Mouse (Mus musculus): ENCODE results near the gene Zfyve27. TPM values are rescaled to one million over a fixed set of nuclear protein-coding genes. Genes with fewer than 3 reads are reported as not detected.

Gene Zfyve27
- total RNA-seq, 2 experiments from 2014 or later: 13.0 to 14.4 TPM

- peak overlapping the region; percentile 95 for H3K27ac ChIP-seq
- no peak for DNase-seq
- TF ChIP-seq CTCF (IDR thresholded peaks at IDR 0.05): no peak
- intact Hi-C loops (cut with DNase I): no loop called here
- no peak overlapping the region for H3K4me3 ChIP-seq
Measured at GRCm38 (mm10) chr19:42145210-42145609, 18.5 kb upstream of the Zfyve27 start.

- Histone ChIP-seq H3K4me3 (no peak overlapping the region), H3K27ac (peak overlapping the region; percentile 95)
- TF ChIP-seq CTCF (IDR thresholded peaks at IDR 0.05): no peak
- no peak for DNase-seq
- intact Hi-C loops (cut with DNase I): no loop called here
Measured at GRCm38 (mm10) chr19:42145731-42146130, 18.0 kb upstream of the Zfyve27 start.

GRCm38 (mm10) chr19:42146276-42147010 lies 17.3 kb upstream of the Zfyve27 start:
- intact Hi-C loops (cut with DNase I): no loop called here
- TF ChIP-seq CTCF (IDR thresholded peaks at IDR 0.05): no peak
- DNase-seq: no peak
- peak overlapping the region; percentile 95 for H3K27ac ChIP-seq
- H3K4me3 ChIP-seq: peak overlapping the region; percentile 90

GRCm38 (mm10) chr19:42147170-42147768 lies 16.5 kb upstream of the Zfyve27 start, which contains the start of gene Marveld1:
Marveld1 (plus strand) TSS chr19:42147400.
- Histone ChIP-seq H3K27ac (peak within 1 kb of the TSS; percentile 95), H3K4me3 (peak within 1 kb of the TSS; percentile 90)
- intact Hi-C loops (cut with DNase I): no loop called here
- TF ChIP-seq CTCF (IDR thresholded peaks at IDR 0.05): no peak
- DNase-seq: peak; percentile 87

GRCm38 (mm10) chr19:42147769-42148568 lies 15.8 kb upstream of the Zfyve27 start:
- no peak for TF ChIP-seq CTCF (IDR thresholded peaks at IDR 0.05)
- H3K4me3 ChIP-seq: peak overlapping the region; percentile 90
- H3K27ac ChIP-seq: peak overlapping the region; percentile 95
- peak; percentile 84 for DNase-seq
- intact Hi-C loops (cut with DNase I): loop anchor here (2.0 kb wide), 1 partner anchor 19 kb away; no protein-coding TSS in a partner anchor

- no peak for DNase-seq
- intact Hi-C loops (cut with DNase I): loop anchor here (2.0 kb wide), 1 partner anchor 18 kb away; no protein-coding TSS in a partner anchor
- no peak for TF ChIP-seq CTCF (IDR thresholded peaks at IDR 0.05)
- H3K27ac ChIP-seq: peak overlapping the region; percentile 95
- peak overlapping the region; percentile 90 for H3K4me3 ChIP-seq
Measured at GRCm38 (mm10) chr19:42148569-42148860, 15.2 kb upstream of the Zfyve27 start.

- TF ChIP-seq CTCF (IDR thresholded peaks at IDR 0.05): peak; percentile 97; the same call in 1 of the 2 replicates
- peak overlapping the region; percentile 77 for H3K27ac ChIP-seq
- peak overlapping the region; percentile 16; the same call in 1 of the 2 replicates for H3K4me3 ChIP-seq
- intact Hi-C loops (cut with DNase I): loop anchor here (5.0 kb wide), 1 partner anchor 115 kb away; the partner anchor contains the start of gene Ankrd2
- peak; percentile 90 for DNase-seq
Measured at GRCm38 (mm10) chr19:42151990-42152389, 11.8 kb upstream of the Zfyve27 start.

- TF ChIP-seq CTCF (IDR thresholded peaks at IDR 0.05): no peak
- intact Hi-C loops (cut with DNase I): no loop called here
- Histone ChIP-seq H3K4me3 (no peak overlapping the region), H3K27ac (no peak overlapping the region)
- DNase-seq: no peak
Measured at GRCm38 (mm10) chr19:42157493-42158237, 6.1 kb upstream of the Zfyve27 start.

- DNase-seq: no peak
- no peak overlapping the region for H3K4me3 ChIP-seq
- no peak for TF ChIP-seq CTCF (IDR thresholded peaks at IDR 0.05)
- intact Hi-C loops (cut with DNase I): no loop called here
- no peak overlapping the region for H3K27ac ChIP-seq
Measured at GRCm38 (mm10) chr19:42158246-42159017, 5.3 kb upstream of the Zfyve27 start.

- no peak for DNase-seq
- intact Hi-C loops (cut with DNase I): no loop called here
- no peak overlapping the region for H3K4me3 ChIP-seq
- no peak for TF ChIP-seq CTCF (IDR thresholded peaks at IDR 0.05)
- no peak overlapping the region for H3K27ac ChIP-seq
Measured at GRCm38 (mm10) chr19:42164188-42164587, 437 bp downstream of the Zfyve27 start.

GRCm38 (mm10) chr19:42166130-42166529 lies 2.4 kb downstream of the Zfyve27 start:
- H3K4me3 ChIP-seq: peak overlapping the region; percentile 63
- no peak; the same call in 1 of the 2 replicates for TF ChIP-seq CTCF (IDR thresholded peaks at IDR 0.05)
- intact Hi-C loops (cut with DNase I): loop anchor here (2.0 to 5.0 kb wide), 2 partner anchors 17 to 129 kb away; partner anchors contain the start of gene Ankrd2
- H3K27ac ChIP-seq: peak overlapping the region; percentile 60
- peak; percentile 90 for DNase-seq
